Mouse (Mus musculus) liver, postnatal 0 days (tissue): ENCODE results near the gene Gata2. TPM values are rescaled to one million over a fixed set of nuclear protein-coding genes. Genes with fewer than 3 reads are reported as not detected.
"Not testable (repeated sequence)": the region's sequence is repeated elsewhere in the genome, so short reads cannot be mapped to it uniquely, and the experiment has no call there.

Experiments
- ATAC-seq: fragments of 200-750 bp; cut with Nextera tagmentation; 2 replicates; pipeline ENCODE4 v1.8.0; 2017; ENCODE audit warnings: mild to moderate bottlenecking, moderate library complexity
- DNase-seq: peaks from one replicate; pipeline ENCODE4 v3.0.0-alpha.2; 2016
- H3K27ac ChIP-seq: fragments of 300-500 bp; sonication (generic); 2 replicates; pipeline ENCODE4 v1.5.1; 2014; ENCODE audit warnings: antibody characterized with exemption, moderate library complexity, mild to moderate bottlenecking, low read depth
- H3K27me3 ChIP-seq: fragments of 300-500 bp; sonication (generic); 2 replicates; pipeline ENCODE4 v1.6.1; 2014; ENCODE audit warnings: low read length, control low read depth, mixed read lengths; ENCODE audit not compliant: insufficient read depth
- H3K36me3 ChIP-seq: fragments of 300-500 bp; sonication (generic); replicated peaks from 2 replicates; pipeline ENCODE4 v1.6.1; 2014; ENCODE audit warnings: mild to moderate bottlenecking, control low read depth, low read length, moderate library complexity, mixed read lengths; ENCODE audit not compliant: insufficient read depth
- H3K4me1 ChIP-seq: fragments of 300-500 bp; sonication (generic); 2 replicates; pipeline ENCODE4 v1.6.1; 2014; ENCODE audit warnings: antibody characterized with exemption, mild to moderate bottlenecking, control low read depth; ENCODE audit not compliant: insufficient read depth
- H3K4me2 ChIP-seq: fragments of 300-500 bp; sonication (generic); 2 replicates; pipeline ENCODE4 v1.6.1; 2014; ENCODE audit warnings: low read depth, mild to moderate bottlenecking, low read length, moderate library complexity, mixed read lengths
- H3K4me3 ChIP-seq: fragments of 300-500 bp; sonication (generic); 2 replicates; pipeline ENCODE4 v1.5.1; 2014; ENCODE audit warnings: low read depth, low read length
- H3K9ac ChIP-seq: fragments of 300-500 bp; sonication (generic); replicated peaks from 2 replicates; pipeline ENCODE4 v1.6.1; 2014; ENCODE audit warnings: mild to moderate bottlenecking, moderate library complexity
- H3K9me3 ChIP-seq: fragments of 300-500 bp; sonication (generic); 2 replicates; pipeline ENCODE4 v1.6.1; 2016; ENCODE audit warnings: mild to moderate bottlenecking, control low read depth, low read length, mixed read lengths
- CTCF ChIP-seq: sonication (generic); IDR thresholded peaks from 2 replicates; pipeline ENCODE4 v1.5.1; 2016; ENCODE audit warnings: antibody characterized with exemption, low read depth
- EP300 ChIP-seq: IDR thresholded peaks from 2 replicates; pipeline ENCODE4 v1.6.1; 2016; ENCODE audit warnings: antibody characterized with exemption, low read depth, mild to moderate bottlenecking
- WGBS: fragments of 180-500 bp; shearing (Covaris S2); extraction: QIAGEN DNeasy Blood & Tissue Kit; methylation state at CpG from one replicate; pipeline ENCODE4 v1.1.7; 2014; ENCODE audit not compliant: insufficient replicate concordance; 5-methylcytosine and 5-hydroxymethylcytosine counted together
- polyA plus RNA-seq: library from polyadenylated mRNA; unstranded; fragments of >200 nt; fragmentation: Nextera tagmentation; extraction: Ambion mirVana; gene quantifications from 2 replicates; pipeline ENCODE4 v1.2.1, GENCODE M21; 2015

The Gata2 gene
- polyA plus RNA-seq, 1 experiment from 2014 or later, result 4.1 TPM

GRCm38 (mm10) chr6:88152979-88153378, 40.7 kb upstream of the Gata2 start:
- Histone ChIP-seq H3K4me3 (no peak overlapping the region), H3K4me2 (no peak overlapping the region), H3K9ac (no peak overlapping the region), H3K27ac (no peak overlapping the region), H3K36me3 (no peaks in the 10 kb centered on the region), H3K27me3 (no peaks in the 10 kb centered on the region), H3K4me1 (no peaks in the 10 kb centered on the region), H3K9me3 (no peaks in the 10 kb centered on the region)
- 63% methylated on average over 6 of the region's 6 CpGs for WGBS
- DNase-seq (no peak), ATAC-seq (no peak)
- no peak for TF ChIP-seq EP300
- no peak for TF ChIP-seq CTCF

DNA sequence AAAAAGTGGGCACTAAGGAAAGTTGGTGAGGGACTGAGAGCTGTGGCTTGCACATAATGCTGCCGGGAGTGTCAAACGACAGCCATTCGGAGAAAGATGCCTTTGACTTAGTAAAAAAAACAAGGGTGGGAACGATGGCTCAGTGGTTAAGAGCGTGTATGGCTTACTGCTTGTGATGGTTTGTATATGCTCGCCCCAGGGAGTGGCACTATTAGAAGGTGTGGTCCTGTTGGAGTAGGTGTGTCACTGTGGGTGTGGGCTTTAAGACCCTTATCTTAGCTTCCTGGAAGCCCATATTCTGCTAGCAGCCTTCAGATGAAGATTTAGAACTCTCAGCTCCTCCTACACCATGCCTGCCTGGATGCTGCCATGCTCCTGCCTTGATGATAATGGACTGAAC, 38.1 kb upstream of the Gata2 start:
- DNase-seq, H3K4me2 ChIP-seq, H3K4me1 ChIP-seq, H3K27me3 ChIP-seq, H3K9ac ChIP-seq, H3K4me3 ChIP-seq, H3K9me3 ChIP-seq, H3K36me3 ChIP-seq, H3K27ac ChIP-seq: not testable (repeated sequence)
- 85% methylated on average over 6 of the region's 6 CpGs for WGBS
- 0 out of 2 replicates have a peak, but pooled peaks have one; percentile 25 for ATAC-seq

DNA sequence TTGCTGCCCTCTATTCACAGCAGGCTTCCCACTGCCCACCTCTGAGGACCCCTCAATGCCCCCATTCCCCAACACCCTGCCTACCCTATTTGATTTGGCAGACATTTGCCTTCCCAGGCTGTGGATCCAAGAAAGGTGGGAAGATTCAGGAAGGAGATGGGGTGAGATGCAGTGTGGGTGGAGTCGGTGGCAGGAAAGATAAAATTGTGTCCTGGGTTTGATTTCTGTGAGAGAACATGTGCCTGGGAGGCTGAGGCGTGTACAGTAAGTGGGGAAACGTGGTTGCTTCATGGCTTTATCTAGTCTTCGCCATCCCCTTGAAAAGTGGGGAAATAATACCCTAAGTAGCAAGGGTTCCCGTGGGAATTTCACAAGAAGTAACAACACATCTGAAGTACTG, 34.9 kb upstream of the Gata2 start:
- Histone ChIP-seq H3K4me3 (no peak overlapping the region), H3K9ac (no peak overlapping the region), H3K4me2 (no peak overlapping the region), H3K9me3 (no peaks in the 10 kb centered on the region), H3K36me3 (no peaks in the 10 kb centered on the region), H3K4me1 (no peaks in the 10 kb centered on the region), H3K27me3 (no peaks in the 10 kb centered on the region), H3K27ac (no peak overlapping the region)
- no peak for TF ChIP-seq EP300
- TF ChIP-seq CTCF, result no peak
- no peak for ATAC-seq
- no peak for DNase-seq
- WGBS, result 55% methylated on average over 5 of the region's 5 CpGs

DNA sequence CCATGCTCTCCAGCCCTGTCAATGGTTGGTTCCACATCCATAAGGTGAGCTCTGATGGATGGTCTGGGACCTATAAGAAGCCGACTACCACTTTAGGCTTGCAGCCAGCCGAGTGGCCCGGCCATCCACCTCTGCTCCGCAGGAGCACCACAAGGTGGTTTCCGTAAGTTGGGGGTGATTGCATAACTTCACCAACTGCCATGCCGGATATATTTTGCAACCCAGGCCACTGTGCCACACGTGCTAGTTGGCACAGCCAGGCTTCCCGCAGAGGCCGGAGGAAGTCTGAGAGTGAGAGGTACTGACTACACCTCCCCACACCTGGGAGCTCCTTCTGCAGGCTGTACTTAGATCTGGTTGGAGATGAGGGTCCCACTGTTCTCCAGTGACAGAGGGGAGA, 27.6 kb upstream of the Gata2 start:
- Histone ChIP-seq H3K4me3 (no peak overlapping the region), H3K9me3 (no peaks in the 10 kb centered on the region), H3K9ac (no peak overlapping the region), H3K36me3 (no peaks in the 10 kb centered on the region), H3K4me2 (no peak overlapping the region), H3K4me1 (no peaks in the 10 kb centered on the region), H3K27ac (no peak overlapping the region), H3K27me3 (no peaks in the 10 kb centered on the region)
- ATAC-seq, result no peak
- no peak for DNase-seq
- 65% methylated on average over 9 of the region's 9 CpGs for WGBS
- TF ChIP-seq CTCF (no peak), EP300 (no peak)

GRCm38 (mm10) chr6:88174191-88174590, 19.5 kb upstream of the Gata2 start:
- no peak for ATAC-seq
- Histone ChIP-seq H3K4me2 (no peak overlapping the region), H3K27ac (no peak overlapping the region), H3K4me1 (no peaks in the 10 kb centered on the region), H3K4me3 (no peak overlapping the region), H3K36me3 (no peaks in the 10 kb centered on the region), H3K9ac (no peak overlapping the region), H3K27me3 (no peaks in the 10 kb centered on the region), H3K9me3 (peaks cover 11% of the 10 kb centered on the region; the same call in 1 of the 2 replicates)
- WGBS, result 88% methylated on average over 3 of the region's 3 CpGs
- DNase-seq, result no peak
- TF ChIP-seq EP300, result no peak
- TF ChIP-seq CTCF, result no peak

DNA sequence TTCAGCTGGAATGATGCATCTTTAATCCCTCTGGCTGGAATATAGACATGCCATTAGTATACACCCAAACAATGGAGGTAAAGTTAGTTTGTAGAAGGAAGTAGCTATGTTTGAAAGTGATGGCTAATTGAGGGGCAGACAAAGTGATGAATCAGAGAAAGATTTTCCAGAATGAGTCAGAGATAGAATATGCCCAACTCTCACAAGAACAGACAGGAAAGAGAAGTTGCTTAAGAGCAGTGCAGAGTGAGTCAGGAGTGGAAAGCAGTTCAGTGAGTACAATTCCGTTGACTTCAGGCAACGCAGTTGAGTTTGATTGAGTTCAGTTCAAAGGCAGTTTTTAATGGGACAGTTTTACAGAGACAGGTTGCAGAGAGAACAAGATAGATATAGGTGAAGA, 19.0 kb upstream of the Gata2 start:
- TF ChIP-seq EP300, result no peak
- Histone ChIP-seq H3K36me3 (no peaks in the 10 kb centered on the region), H3K27me3 (no peaks in the 10 kb centered on the region), H3K9me3 (peaks cover 11% of the 10 kb centered on the region; the same call in 1 of the 2 replicates), H3K9ac (no peak overlapping the region), H3K4me3 (no peak overlapping the region), H3K4me2 (no peak overlapping the region), H3K4me1 (no peaks in the 10 kb centered on the region), H3K27ac (no peak overlapping the region)
- no peak for ATAC-seq
- WGBS, result 76% methylated on average over 2 of the region's 2 CpGs
- DNase-seq, result no peak

GRCm38 (mm10) chr6:88184671-88185070, 9.0 kb upstream of the Gata2 start:
- Histone ChIP-seq H3K4me2 (no peak overlapping the region), H3K4me3 (no peak overlapping the region)
- WGBS, result 40% methylated on average over 4 of the region's 4 CpGs

More at GRCm38 (mm10) chr6:88184671-88185070, 9.0 kb upstream of the Gata2 start:
- no peak for TF ChIP-seq CTCF
- no peak for TF ChIP-seq EP300
- Histone ChIP-seq H3K36me3 (no peaks in the 10 kb centered on the region), H3K4me1 (peaks cover 8% of the 10 kb centered on the region), H3K27ac (no peak overlapping the region), H3K9me3 (no peaks in the 10 kb centered on the region), H3K27me3 (peaks cover 25% of the 10 kb centered on the region), H3K9ac (no peak overlapping the region)
- no peak for DNase-seq
- no peak for ATAC-seq
